Mouse (Mus musculus): Measurements from ENCODE around the gene Trim12a. TPM values are rescaled to one million over a fixed set of nuclear protein-coding genes. Genes with fewer than 3 reads are reported as not detected.
"Not testable (repeated sequence)": the region's sequence is repeated elsewhere in the genome, so short reads cannot be mapped to it uniquely, and the experiment has no call there.

Gene Trim12a
- total RNA-seq (2014; fragmentation: Nextera tagmentation) (32.7 and 55.7 TPM in 2 replicates), total RNA-seq (2017) (52.1 and 54.5 TPM in 2 replicates)

DNA sequence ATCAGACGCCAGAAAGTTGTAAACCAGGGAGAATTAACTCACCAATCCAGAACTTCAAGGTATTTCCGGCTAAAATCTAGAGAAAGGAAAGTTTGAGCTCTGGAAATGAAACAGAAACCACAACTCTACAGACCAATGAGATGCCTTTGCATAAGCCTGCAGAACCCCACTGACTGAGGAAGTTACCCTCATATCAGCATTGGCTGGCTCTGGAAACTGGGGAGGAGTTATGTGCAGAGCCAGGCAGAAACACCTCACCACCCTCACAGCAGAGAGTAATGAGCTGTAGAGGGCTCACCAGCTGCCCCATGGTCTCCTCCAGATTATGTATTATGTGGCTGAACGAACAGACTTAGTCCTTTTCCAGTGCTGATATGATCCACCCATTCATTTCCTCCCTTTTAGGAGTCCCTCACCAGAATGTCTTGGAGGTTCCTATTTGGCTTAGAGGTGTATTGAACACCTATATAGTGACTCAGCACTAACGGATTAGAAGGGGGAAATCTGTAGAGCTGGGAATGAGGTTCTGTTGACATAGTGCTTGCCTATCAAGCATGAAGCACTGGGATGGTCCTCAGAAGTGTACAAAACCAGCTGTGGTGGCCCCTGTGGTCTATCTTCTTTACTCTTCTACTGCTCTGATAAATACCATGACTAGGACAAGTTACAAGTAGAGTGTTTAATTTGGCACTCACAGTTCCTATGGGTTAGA is at the start of gene Trim12a:
Gene Trim12a, minus strand, starts transcription at position 98 of the 712 bp plus-strand sequence.
- ATAC-seq (replicated peaks; ENCODE audit: low FRiP score, low TSS enrichment, poor library complexity, severe bottlenecking): peak; percentile 99

DNA sequence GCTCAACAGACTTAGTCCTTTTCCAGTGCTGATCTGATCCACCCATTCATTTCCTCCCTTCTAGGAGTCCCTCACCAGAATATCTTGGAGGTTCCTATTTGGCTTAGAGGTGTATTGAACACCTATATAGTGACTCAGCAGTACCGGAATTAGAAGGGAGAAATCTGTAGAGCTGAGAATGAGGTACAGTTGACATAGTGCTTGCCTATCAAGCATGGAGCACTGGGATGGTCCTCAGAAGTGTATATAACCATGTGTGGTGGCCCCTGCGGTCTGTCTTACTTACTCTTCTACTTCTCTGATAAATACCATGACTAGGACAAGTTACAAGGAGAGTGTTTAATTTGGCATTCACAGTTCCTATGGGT is 38.3 kb upstream of the Trim12a start:
- ATAC-seq (replicated peaks; ENCODE audit: low FRiP score, low TSS enrichment, poor library complexity, severe bottlenecking): no peak; the same call in 1 of the 2 replicates

DNA sequence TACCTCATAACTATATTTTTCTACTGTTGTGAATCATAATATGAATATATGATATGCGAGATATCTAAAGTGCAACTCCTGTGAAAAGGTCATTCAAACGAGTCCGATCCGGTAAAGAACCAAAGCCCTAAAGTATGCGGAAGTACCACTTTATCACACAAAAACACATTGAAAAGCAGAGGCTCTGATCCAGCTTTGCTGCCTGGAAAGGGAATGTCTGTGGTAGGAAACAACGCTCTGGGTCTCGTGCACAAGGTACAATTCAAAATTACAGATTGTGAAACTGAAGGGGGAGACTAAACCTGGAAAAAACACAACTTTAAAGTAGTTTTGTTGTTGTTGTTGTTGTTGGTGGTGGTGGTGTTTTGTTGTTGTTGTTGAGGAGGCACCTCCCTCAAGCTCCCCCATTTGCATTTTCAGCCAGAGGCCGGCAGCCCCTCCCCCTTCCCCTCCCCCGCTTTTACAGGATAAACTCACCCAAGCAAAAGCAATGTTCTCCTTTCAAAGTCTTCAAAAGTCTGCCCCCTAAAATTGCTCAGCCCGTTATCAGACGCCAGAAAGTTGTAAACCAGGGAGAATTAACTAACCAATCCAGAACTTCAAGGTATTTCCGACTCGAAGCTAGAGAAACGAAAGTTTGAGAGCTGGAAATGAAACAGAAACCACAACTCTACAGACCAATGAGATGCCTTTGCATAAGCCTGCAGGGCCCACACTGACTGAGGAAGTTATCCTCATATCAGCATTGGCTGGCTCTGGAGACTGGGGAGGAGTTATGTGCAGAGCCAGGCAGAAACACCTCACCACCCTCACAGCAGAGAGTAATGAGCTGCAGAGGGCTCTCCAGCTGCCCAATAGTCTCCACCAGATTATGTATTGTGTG is 37.7 kb upstream of the Trim12a start, which contains the start of gene Trim12c:
Gene Trim12c, minus strand, starts transcription at position 646 of the 883 bp plus-strand sequence.
- ATAC-seq (replicated peaks; ENCODE audit: low FRiP score, low TSS enrichment, poor library complexity, severe bottlenecking): peak; percentile 99

DNA sequence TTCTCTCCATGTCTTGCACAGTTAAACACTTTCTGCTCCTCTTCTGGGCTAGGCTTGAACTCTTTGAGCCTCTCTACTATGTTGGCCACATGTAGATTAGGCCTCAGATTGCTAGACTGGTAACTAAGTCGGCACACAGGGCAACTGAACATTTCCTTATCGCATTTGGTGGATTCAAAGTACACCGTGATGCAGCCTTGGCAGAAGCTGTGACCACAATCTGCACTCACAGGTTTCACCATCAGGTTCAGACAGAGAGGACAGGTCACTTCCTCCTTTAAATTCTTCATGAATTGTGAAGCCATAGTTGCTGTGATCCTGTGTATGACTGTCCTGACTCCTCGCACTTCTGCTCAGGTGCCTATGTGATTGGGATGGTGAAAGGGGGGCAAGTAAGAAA is 32.8 kb upstream of the Trim12a start:
- peak; percentile 66 for ATAC-seq (replicated peaks; ENCODE audit: low FRiP score, low TSS enrichment, poor library complexity, severe bottlenecking)

DNA sequence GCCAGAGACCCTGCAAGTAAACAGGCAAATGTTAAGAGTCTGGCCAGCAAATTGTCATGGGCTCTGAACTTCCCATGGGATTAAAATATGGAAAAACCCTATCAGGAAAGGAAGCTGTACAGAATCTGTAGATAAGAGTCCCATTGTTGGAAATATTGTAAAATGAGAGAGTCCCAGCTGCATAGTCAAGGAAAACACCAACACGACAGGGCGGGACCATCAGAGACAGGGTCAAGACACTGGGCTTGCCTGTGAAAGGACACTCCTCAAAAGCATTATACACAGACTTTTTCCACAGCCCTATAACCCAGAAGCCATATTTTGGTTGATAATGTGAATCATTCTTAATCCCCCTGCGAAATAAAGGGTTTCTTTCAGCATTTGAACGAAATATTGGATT is 25.5 kb upstream of the Trim12a start:
- not testable (repeated sequence) for ATAC-seq (replicated peaks; ENCODE audit: low FRiP score, low TSS enrichment, poor library complexity, severe bottlenecking)

DNA sequence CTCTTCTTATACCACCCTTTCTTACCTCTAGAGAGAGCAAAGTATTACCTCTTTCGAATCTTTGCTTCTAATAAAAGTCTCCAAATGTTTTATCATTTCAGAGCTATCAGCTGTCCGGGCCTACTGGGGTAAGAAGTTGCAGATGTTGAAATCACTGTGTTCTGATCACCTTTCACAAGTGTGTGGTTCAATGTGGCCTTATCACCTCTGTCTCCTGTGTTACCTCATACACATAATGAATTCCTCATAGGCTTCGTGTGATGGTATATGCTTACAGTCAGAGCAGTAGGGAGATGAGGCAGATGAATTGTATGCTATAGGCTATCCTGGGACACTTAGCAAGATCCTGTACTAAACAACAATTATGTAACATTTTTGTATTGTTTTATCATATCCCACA is 20.3 kb upstream of the Trim12a start:
- not testable (repeated sequence) for ATAC-seq (replicated peaks; ENCODE audit: low FRiP score, low TSS enrichment, poor library complexity, severe bottlenecking)

DNA sequence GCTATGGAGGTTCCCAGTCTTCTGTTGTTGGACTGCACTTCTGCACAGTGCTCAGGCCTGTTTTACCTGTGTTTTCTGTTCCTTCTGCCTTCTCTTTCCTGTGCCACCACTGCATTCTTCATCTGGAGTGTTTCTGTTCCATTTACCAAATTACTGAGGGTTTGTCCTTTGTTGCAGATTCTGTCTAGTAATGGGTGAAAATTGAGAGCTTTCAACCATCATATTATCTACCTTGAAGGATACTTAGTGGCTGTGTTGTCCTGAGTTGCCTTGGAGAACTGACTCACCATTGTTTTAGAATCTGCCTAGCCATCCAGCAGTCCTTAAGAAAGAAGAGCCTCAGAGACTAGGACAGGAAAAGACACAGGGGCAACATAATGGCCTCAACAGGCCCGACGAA is 13.9 kb upstream of the Trim12a start, which contains the start of gene Trim34b:
Gene Trim34b, plus strand, starts transcription at position 301 of the 400 bp plus-strand sequence.
- not testable (repeated sequence) for ATAC-seq (replicated peaks; ENCODE audit: low FRiP score, low TSS enrichment, poor library complexity, severe bottlenecking)

DNA sequence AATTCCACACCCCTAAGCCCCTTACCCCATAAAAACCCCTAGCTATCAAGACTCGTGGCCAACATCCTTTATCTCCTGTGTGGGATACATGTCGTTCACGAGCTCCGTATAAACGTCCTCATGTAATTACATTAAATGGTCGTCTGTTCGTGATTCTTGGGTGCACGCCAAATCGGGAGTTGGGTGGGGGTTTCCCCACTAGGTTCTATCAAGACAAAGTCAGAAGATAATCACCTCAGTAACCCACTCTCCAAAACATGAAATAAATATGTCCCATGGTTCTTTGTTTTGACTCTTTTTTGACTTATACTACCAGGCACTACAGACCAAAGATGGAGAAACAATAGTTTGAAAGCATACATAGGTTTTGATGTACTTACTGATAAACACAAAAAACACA is 6.8 kb upstream of the Trim12a start:
- ATAC-seq (replicated peaks; ENCODE audit: low FRiP score, low TSS enrichment, poor library complexity, severe bottlenecking): no peak

DNA sequence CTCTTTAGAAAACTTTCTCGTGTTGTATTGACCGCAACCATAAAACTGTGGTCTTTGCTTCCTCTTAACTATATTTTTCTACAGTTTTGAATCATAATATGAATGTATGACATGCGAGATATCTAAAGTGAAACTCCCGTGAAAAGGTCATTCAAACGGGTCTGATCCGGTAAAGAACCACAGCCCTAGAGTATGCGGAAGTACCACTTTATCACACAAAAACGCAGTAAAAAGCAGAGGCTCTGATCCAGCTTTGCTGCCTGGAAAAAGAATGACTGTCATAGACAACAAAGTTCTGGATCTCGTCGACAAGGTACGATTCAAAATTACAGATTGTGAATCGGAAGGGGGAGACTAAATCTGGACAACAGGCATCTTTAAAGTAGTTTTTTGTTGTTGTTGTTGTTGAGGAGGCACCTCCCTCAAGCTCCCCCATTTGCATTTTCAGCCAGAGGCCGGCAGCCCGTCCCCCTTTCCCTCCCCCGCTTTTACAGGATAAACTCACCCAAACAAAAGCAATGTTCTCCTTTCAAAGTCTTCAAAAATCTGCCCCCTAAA is 391 bp downstream of the Trim12a start:
- ATAC-seq (replicated peaks; ENCODE audit: low FRiP score, low TSS enrichment, poor library complexity, severe bottlenecking): peak; percentile 70

DNA sequence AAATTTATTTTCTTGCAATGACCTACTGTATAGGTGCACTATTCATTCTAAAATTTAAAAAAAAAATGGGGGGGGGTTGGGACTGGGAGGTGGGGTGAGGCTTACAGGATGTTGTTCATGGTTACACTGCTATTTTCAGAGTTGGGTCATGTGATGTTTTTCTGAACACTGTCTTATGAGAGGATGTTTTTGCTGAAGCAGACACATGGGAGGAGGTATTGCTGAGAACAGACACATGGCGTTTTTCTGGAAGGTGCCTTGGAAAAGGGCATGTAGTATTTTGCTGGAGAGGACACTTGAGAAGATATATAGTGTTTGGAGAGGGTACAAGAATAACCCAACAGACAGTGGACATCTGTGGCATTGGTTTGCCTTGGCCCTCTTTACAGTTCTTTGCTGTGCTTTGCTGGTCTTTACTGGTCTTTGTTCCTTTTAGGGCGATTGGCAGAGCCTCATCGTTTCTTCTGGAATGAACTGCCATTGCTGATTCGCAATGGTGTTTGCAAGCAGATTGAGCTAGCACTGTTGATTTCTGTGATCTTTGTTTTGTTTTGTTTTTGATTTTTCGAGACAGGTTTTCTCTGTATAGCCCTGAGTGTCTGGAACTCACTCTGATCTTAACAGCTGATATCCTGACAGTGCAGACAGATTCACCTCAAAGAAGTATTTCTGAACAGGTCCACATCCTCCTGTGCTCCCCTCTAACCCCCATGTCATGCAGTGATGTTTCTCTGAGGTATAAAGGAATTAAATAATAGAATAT is 23.4 kb downstream of the Trim12a start:
- ATAC-seq (replicated peaks; ENCODE audit: low FRiP score, low TSS enrichment, poor library complexity, severe bottlenecking): no peak

DNA sequence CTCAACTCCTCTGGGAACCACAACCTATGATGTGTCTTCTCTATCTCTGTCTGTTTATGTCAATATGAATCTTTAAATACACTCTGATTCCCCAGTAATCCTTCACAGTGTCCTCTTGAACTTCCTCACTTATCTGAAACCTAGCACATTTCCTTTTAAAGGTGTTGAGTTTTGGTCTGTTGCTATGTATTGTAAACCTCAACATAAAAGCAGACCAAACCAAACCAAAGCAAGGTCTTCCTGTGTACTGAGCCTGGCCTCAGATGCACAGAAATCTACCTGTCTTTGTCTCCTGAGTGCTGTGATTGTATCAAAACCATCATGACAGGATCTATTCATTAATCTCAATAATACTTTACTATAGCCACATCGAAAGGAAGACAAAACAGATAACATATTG is 24.6 kb downstream of the Trim12a start:
- ATAC-seq (replicated peaks; ENCODE audit: low FRiP score, low TSS enrichment, poor library complexity, severe bottlenecking): no peak

DNA sequence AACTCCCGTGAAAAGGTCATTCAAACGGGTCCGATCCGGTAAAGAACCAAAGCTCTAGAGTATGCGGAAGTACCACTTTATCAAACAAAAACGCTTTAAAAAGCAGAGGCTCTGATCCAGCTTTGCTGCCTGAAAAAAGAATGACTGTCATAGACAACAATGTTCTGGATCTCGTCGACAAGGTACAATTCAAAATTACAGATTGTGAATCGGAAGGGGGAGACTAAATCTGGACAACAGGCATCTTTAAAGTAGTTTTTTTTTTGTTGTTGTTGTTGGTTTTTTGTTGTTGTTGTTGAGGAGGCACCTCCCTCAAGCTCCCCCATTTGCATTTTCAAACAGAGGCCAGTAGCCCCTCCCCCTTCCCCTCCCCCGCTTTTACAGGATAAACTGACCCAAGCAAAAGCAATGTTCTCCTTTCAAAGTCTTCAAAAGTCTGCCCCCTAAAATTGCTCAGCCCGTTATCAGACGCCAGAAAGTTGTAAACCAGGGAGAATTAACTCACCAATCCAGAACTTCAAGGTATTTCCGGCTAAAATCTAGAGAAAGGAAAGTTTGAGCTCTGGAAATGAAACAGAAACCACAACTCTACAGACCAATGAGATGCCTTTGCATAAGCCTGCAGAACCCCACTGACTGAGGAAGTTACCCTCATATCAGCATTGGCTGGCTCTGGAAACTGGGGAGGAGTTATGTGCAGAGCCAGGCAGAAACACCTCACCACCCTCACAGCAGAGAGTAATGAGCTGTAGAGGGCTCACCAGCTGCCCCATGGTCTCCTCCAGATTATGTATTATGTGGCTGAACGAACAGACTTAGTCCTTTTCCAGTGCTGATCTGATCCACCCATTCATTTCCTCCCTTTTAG is 27.5 kb downstream of the Trim12a start, which contains the start of gene Trim5:
Gene Trim5, minus strand, starts transcription at position 519 of the 868 bp plus-strand sequence.
- peak; percentile 100 for ATAC-seq (replicated peaks; ENCODE audit: low FRiP score, low TSS enrichment, poor library complexity, severe bottlenecking)

DNA sequence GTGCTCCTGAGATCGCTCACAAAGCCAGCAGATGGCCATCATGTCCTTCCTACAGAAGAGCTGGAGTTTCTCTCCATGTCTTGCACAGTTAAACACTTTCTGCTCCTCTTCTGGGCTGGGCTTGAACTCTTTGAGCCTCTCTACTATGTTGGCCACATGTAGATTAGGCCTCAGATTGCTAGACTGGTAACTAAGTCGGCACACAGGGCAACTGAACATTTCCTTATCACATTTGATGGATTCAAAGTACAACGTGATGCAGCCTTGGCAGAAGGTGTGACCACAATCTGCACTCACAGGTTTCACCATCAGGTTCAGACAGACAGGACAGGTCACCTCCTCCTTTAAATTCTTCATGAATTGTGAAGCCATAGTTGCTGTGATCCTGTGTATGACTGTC is 35.9 kb downstream of the Trim12a start:
- ATAC-seq (replicated peaks; ENCODE audit: low FRiP score, low TSS enrichment, poor library complexity, severe bottlenecking): 0 out of 2 replicates have a peak, but pooled peaks have one; percentile 67

DNA sequence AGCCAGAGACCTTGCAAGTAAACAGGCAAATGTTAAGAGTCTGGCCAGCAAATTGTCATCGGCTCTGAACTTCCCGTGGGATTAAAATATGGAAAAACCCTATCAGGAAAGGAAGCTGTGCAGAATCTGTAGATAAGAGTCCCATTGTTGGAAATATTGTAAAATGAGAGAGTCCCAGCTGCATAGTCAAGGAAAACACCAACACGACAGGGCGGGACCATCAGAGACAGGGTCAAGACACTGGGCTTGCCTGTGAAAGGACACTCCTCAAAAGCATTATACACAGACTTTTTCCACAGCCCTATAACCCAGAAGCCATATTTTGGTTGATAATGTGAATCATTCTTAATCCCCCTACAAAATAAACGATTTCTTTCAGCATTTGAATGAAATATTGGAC is 49.9 kb downstream of the Trim12a start:
- ATAC-seq (replicated peaks; ENCODE audit: low FRiP score, low TSS enrichment, poor library complexity, severe bottlenecking): not testable (repeated sequence)

DNA sequence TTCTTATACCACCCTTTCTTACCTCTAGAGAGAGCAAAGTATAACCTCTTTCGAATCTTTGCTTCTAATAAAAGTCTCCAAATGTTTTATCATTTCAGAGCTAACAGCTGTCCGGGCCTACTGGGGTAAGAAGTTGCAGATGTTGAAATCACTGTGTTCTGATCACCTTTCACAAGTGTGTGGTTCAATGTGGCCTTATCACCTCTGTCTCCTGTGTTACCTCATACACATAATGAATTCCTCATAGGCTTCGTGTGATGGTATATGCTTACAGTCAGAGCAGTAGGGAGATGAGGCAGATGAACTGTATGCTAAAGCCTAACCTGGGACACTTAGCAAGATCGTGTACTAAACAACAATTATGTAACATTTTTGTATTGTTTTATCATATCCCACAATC is 54.9 kb downstream of the Trim12a start:
- not testable (repeated sequence) for ATAC-seq (replicated peaks; ENCODE audit: low FRiP score, low TSS enrichment, poor library complexity, severe bottlenecking)
